Mouse (Mus musculus): ENCODE data around the gene Tppp3.

DNA sequence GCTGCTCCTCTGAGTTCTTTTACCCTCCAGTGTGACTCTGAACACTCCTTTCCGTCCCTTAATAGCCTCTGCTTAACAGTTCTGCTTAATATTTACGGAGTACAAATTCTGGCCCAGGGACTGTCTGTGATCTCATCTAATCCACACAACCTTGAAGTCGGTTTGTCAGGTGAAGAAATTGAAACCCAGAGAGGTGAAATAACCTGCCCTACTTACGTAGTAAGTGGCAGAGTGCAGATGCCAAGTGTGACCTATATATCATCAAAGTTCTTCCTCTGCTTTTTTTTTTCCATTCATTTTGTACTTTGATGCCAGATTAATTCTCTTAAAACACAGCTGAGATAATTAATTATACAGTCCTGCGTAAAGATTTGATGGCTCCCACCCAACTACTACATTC, 37.2 kb downstream of the Tppp3 start:
- TF ChIP-seq POLR2A (IDR thresholded peaks at IDR 0.05; ENCODE audit: low read depth, low read length) = no peak
- TF ChIP-seq CTCF (IDR thresholded peaks at IDR 0.05; ENCODE audit: extremely low read depth, insufficient read depth, insufficient read length, insufficient replicate concordance) = no peak

All from spleen, adult 2 months (tissue).